Mouse (Mus musculus) lung, adult 18-20 months (tissue): Measurements from ENCODE around the gene Bcar3.

Experiments
- DNase-seq, 2 experiments: peaks; one replicate each; pipeline ENCODE4 v3.0.0; 2022; ENCODE audit warnings: mixed read lengths in 2 of 2

Gene Bcar3

DNA sequence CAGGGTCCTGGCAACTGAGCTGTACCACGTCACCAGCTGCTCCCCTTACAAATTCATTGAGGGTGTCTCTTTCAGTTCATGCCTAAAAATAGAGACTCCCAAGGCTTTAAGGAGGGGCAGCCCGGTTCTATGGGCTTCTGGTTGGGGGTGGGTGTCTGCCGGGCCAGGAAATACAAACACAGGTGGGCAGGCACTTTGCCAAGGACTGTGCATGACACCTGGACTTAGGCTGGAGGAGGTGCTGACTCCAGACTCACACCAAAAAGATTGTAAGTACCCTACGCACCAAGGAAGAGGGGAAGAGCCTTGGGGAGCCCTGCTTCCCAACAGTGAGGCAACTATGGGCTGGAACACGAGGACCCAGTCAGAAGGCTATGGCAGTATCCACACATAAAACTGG, 44.1 kb downstream of the Bcar3 start:
- no peak for DNase-seq

DNA sequence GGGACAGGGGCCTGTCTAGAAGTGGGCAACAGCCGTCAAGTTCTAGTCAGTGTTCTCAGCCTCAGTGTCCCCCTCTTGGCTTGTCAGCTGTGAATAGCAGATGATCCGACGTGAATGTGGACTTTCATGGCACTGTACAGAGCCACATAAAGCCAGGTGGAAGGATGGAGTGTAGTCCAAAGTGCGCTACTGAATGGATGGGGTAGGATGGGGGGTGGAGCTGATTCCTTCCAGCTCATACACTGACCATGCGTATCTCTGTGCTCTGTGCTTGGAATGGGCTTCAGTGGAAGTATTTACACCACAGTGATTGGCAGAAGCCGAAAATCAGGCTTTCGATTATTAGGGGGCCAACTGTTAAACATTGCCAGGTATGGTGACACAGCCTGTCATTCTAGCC, 45.0 kb downstream of the Bcar3 start:
- no peak for DNase-seq

DNA sequence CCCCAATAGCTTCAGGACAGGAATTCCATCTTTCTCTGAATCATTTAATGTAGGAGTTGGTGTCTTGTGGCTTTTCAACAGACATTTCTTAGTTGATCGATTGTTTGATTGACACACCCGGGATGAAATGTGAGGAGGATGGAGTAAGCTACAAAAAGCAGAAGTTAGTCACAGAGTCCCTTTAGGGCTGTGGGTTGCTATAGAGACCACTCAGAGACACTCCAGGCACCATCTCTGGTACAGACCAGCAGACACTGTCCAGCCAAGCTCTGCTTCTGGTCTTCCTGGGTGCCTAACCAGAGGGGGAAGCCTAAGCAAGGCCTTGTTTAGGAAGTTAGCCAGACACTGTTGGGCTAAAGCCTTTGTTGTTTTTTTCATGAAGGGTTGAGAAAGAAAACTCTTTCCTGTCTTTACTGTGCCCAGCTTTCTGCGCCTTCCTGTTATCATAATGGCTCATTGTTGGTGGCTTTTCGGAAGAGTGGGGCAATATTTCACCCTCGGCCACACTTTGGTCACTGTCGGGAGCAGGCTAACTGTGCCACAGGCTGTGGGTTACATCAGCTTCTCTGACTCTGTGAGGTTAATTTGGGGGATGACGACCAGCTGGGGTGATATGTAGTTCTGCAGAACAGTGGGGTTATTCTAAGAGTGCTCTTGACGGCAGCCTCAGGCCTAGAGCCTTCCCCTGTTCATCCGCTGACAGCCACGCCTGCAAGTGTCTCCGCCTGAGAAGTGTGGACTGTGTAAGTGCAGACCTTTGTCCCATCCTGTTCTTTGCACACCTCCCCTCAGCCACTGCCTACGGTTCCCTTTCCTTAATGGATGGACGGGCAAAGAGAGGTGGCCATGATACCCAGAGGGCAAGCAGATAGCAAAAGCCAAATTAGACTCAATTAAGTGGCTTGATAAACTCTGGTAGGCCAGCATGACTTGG, 46.5 kb downstream of the Bcar3 start:
- peak; percentile 38 to 50 for DNase-seq

DNA sequence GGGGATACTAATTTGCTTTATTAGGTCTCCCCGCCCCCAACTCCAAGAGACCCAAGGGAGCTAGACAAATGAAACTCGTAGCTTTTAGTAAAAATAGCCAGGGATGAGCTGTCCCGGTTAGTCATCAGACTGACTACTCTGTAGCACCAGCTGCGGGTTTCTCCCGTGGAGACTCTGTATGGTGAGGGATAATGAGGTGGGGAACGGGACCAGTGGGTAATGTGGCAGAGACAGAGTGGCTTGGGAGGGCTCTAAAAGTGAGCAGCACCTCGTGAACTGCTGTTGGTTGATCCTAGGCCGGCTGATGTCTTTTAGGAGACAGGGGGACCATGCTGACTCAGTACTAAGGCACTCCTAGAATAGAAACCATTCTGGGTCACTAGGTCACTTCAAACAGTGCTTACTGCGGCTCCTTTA, 49.5 kb downstream of the Bcar3 start:
- DNase-seq = no peak

DNA sequence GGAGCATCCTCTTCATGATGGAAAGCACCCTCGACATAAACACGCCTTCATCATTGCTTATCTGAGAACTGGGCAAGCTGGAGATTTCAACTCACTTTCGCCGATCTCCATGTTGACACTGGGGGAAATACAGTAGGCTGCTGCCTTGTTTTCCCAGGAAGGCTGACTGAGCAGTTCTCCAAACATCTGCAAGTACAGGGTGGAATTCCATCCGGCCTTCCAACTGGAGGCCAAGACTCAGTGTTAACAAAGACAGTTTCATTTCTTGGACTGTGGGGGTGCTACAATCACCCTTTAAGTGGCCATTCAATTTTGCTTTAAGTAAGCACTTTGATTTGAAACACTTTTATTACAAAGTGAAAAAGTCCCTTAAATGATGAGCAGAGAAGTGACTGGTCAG, 50.4 kb downstream of the Bcar3 start:
- DNase-seq = no peak

DNA sequence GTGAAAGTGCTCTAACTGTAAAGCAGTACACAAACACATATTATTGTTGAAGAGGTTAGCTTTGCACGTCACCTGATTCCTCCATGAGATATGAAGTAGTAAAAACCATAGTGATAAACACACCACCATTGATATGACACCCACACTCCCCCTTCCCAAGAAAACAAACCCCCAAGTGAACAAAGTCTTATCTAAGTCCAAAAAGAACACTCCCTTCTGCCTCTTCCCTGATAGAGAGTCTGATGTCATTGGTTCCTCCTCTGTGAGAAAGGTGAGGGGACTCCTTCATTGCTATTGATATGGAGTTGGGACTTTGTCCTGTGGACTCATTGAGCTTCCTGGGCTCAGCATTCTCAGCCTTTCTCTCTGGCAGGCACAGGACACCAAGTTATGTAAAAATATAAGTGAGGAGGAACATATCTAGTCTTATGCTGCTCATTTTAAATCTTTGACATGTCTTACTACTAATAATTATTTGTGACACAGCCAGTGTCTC, 52.1 kb downstream of the Bcar3 start:
- no peak for DNase-seq

DNA sequence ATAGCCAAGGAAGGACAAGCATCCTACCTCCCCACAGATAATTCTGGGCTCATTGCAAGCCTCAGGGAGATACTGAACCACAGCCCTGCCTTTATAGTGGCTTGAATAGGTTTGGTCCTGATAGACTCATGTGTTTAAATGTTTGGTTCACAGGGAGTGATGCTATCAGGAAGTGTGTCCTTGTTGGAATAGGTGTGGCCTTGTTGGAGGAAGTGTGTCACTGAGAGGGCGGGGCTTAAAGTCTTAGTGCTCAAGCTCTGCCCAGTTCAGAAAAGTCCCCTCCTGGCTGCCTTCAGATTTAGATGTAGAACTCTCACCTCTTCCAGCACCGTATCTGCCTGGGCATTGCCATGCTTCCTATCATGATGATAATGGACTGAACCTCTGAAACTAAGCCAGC, 52.7 kb downstream of the Bcar3 start:
- no peak for DNase-seq

DNA sequence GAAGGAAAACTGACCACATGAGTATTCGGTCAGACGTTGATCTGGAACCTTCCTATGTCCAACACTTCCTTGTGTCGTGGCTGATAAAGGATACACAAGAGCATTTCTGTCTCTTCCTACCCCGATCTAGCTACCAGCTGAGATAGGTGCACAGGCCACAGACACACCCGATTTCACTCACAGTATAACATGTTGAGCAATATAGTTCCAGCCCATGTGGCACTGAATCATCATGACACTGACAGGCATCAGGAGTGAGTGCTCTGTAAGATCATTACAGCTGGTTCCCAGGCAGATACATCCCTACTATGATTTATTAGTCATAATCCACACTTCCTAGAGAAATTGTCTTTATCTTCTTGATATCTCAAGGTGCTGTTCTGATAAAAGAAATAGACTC, 54.7 kb downstream of the Bcar3 start:
- DNase-seq = peak in 1 of 2 experiments; percentile 25

DNA sequence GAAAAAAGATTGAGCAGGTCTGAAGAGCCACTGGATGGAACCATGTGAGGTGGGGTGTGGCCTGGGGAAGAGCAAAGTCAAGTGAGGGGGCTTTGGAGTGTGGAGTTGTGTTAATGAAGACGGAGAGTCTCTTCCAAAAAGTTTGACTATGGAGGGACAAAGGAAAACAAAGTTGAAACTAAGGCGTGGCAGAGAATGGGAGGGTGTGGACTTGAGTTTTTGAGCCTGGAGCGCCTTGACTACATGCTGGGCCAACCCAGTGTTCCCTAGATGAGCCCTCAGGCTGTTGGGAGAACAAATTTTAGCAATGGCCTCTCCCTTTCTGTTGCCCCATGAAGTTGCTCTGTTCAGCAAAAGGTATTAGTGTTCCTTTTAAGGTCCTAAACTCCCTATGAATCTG, 58.9 kb downstream of the Bcar3 start:
- DNase-seq = no peak

DNA sequence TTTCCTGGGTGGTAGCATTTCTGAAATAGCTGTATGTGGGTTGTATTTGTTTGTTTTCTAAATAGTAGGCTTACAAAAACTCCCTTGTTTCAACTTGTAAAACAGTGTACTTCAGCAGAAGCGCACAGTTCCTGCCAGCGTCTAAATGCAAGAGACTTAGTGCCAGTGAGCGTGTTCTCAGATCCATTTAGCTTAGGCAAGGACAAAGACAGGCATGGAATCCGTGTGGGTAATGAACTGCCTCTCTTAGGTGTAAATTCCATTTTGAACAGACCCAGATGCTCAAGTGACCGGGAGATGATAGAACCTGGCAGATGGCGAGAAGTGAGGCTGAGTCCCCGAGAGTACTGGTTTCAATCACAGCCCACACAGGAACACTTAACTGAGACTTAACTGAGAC, 65.5 kb downstream of the Bcar3 start:
- DNase-seq = no peak

DNA sequence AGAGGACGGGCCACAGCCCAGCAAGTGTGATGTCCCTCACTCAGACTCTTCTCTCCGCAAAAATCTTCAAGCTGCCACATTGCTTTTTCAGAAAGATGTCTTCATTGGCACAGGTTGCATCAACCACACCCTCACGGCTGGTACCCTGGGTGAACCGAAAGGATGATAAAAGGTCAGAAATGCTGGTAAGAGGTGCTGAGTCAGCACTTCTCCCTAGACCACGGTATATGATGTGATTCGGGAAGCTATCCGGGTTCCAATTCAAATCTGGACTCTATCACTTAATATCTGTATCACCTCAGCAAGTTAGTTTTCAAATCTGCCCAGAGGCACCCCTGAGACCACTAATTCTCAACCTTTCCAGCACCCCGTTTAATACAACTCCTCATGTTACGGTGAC, 66.0 kb downstream of the Bcar3 start:
- no peak for DNase-seq

DNA sequence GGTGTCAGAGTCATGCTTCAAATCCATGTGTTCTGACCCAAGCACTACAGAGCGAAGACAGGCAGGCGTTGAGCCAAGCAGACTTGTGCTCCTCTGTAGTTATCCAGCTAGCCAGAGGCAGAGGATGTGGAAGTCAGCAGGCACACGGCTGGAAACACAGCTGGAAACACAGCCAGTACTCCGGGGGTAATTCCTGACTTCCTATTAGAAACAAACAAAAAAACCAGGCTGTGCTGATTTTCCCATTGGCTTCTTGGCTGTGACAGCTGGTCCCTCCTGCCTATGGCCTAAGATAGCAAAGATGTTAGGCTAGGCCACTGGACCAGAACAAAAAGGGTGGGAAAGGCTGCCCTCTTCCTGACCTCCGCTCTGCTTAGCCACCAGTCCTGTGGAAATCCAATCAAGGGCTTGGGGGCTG, 66.8 kb downstream of the Bcar3 start:
- no peak for DNase-seq

DNA sequence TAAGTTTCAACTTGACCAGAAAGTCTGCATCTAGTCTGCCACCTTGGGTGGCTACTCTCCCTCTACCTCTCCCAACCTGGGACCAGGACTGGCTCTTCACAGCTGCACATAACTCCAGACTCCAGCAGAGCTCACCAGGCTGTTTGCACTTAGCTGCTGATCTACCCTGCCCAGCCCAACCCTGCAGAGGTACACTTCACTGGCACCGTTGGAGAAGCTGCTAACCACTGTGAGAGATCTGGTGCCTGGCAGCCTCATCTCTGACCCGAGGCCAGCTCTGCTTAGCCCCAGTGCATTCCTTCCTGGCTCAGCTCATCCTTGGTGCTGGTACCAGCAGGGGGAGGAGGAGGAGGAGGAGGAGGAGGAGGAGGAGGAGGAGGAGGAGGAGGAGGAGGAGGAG, 68.8 kb downstream of the Bcar3 start:
- DNase-seq = peak; percentile 20 to 25

DNA sequence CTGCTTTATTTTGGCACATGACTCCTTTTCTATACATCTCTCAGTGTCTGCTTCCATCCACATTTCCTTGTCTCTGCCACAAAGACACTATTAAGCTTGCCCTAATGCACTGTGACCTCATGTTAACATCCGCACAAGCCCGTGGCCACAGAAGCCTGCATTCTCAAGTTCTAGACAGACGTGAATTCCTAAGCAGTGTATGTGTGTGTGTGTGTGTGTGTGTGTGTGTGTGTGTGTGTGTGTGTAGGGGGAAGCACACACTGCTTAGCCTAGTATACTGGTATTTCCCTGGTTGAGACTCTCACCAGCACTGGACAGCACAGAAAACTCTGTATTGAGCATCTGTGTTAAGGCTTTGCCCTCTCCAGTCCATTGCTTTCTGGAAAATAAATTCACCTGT, 70.6 kb downstream of the Bcar3 start:
- no peak for DNase-seq

DNA sequence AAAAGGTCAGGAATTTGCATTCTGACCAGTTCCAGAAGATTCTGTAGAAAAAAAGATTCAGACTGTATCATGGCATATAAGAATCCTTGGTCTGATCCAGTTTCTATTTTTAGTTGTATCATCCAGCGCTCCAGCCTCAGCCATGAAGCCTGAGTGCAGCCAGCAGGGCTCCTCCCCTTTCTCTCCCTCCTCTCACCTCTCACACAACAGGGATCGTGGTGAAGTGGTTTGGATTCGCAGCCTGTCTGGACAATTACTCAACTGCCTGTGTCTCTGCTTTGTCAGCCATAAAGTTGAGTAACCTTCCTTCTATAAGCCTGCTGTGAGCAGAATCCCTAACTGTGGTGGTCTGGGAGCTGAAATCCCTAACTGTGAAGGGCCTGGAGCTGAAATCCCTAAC, 71.4 kb downstream of the Bcar3 start:
- DNase-seq = peak; percentile 38 to 63

DNA sequence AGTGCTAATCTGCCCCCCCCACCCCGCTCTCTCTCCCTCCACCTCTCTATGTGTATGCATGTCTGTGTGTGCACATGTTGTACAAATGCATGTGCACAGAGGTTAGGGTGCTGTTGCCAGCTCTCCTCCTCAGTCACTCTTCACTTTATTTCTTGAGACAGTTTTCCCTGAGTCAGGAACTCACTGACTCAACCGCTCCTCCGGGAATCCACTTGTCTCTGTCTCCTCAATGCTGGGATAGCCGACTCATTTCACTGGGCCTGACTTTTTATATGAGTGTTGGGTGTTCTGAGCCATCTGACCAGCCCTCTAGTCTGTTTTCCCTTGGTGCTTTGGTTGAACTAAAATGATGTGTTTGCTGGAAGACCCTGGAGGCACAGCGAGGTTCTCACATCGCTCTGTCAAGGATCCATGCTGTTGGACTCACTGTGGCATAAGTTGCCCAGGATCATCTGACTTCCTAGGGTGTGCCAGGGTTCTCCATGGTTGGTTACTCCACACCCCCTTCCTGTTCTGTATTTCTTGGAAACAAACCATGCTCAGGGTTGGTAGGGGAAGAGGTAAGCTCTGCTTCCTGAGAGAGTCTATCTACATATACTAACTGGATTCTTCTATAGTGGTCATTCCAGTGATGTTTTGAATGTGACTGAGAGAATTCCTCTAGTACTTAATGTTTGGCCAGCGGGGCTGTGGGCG, 77.9 kb downstream of the Bcar3 start:
- DNase-seq = peak in 1 of 2 experiments; percentile 42

DNA sequence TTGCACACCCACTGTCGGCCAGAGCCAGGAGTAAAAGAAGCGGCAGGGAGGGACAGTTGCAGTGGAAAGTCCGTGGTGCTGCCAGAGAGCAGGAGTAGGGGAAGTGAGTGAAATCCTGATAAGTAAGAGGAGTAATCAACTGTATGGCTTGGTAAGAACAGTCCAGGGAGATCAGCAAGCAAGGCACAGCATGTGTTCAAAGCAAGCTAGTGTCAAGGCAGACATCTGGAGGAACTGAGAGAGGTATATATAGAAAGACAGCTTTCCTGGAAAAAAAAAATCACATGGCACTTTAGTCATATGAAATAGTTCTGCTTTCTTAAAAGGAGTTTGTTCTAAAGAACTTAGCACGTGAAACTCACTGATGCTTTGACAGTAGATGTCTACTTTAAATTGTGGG, 78.7 kb downstream of the Bcar3 start:
- no peak for DNase-seq

DNA sequence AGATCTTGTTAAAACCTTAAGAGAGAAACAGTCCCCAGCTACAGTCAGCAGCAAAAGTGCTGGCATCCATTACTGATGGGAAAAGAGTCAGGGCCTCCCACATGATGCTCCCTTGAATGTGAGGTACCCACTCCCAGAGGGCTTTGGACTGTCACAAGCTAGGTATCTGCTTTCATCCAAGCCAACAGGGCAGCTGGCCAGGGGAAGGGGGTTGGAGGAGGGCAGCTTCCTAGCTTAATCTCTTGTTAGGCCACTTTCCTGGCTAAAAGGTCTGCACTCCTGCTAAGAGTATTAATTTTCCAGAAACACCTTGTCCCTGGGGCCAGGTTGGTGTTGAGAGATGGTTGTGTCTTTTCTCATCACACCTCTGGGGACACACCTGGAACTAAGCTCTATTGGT, 82.1 kb downstream of the Bcar3 start:
- no peak for DNase-seq

DNA sequence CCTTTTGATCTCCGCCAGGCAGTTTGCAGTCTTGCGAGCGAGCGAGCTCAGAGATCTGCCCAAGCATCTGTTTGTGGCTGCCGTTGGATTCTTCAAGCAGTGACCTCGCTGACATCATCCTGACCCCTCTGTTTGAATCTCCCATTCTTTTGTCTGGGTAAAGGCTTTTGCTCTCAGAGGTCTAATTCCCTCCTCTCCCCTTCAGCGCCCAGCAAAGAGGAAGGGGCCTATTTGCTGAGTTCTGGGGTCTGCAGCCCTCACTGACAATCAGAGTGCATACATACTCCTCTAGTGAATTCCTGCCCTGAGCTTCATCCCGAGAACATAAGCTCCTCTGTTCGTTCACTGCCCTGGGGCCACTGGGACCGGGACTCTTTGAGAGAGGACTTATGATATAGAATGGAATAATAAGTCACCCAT, 82.5 kb downstream of the Bcar3 start:
- no peak for DNase-seq

DNA sequence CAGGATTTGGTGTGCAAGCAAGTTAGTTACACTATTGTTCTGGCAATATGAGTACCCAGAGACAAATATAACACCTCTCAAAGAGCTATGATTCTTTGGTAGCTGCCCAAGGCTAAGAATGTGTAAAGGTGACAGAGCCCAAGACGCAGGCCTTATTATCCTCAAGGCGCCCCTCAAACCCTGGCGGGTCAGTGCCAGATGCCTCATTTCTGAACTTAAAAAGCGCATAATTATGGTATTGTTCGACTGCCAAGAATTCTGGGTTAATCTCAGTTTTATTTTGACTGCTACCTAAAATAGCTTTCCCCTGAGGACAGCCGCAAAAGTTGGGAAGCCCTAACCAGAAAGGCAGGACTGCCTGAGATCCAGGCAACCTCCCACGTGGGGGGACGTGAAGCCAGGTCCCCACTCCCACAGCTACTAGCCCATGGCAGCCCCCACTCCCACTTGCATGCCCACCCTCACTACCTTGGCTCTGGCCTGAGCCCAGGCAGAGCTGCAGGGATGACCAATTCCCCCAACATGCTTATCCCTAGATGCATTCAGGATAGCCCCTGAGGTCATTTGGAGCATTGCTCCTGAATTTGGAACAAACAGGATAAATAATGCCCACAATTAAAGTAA, 83.0 kb downstream of the Bcar3 start:
- no peak for DNase-seq

DNA sequence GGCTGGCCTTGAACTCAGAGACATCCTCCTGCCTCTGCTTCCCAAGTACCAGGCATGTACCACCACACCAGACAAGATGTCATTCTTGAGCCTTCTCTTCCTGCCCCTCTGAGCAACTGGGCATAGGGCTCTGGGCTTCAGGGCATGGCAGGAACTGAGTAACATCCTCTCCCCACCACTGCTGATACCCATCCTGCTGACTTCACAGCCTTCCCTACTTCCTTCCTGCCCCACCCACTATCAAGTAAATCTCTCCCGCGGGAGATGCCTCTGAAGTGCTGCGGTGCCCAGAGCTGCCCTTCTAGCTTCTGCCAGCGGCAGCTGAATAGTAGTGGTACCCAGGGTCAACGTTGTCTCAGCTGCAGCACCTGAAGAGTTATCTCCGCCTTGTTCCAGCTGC, 84.7 kb downstream of the Bcar3 start:
- peak in 1 of 2 experiments; percentile 23 for DNase-seq

DNA sequence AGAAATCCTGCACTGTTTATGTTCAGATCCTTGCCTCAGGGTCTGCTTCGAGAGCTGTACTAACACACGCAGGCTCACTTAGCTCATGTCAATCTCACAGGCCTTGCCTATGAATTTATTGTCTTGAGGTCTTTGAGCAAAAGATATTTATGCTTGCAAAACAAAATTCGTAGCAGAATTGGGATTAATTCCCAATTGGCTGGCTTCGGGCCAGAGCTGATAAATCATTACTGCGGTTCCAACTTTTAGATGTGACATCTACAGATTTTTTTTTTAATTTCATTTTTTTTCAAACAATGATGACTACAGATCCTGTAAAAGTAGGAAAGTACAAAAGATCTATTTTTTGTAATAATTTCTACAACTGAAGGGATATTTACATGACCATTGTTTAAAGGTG, 86.8 kb downstream of the Bcar3 start:
- no peak for DNase-seq

DNA sequence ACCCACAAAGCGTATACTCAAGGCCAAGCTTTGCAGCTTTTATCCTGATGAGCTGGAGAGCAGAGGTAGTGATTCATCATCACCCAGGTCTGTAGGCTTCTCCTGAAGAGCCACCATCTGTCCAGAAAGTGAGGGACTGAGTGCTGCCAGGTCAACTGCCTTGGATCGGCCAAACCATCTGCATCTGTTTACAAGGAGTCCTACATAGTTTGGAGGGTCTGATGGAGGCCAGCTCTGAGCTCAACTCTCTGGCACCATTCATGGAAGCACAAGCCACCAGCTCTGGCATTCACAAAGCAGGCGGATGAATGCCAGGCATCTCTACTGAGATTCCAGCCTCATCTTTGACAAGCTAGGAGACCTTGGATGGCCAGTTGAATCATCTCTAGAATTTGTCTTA, 87.7 kb downstream of the Bcar3 start:
- DNase-seq = no peak

DNA sequence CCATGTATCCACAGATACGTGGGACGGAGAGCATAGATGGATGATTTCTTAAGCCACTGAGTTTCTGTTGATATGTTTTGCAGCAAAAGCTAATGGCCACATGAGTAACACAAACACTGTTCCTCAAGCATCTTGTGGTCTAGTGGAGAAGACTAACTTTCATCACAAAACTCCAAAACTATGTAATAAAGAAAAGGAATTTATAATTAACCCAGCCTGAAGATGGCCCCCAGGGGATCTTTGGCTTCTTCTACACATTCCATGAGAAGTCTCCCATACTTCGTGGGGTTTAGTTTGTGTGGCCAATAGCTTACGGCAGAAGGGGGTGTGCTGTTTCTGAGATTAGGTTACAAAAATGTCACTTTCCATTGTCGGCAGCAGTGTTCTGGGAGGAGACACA, 92.5 kb downstream of the Bcar3 start:
- no peak for DNase-seq
